Mouse (Mus musculus): ENCODE results near the gene Stx3. TPM values are rescaled to one million over a fixed set of nuclear protein-coding genes. Genes with fewer than 3 reads are reported as not detected.

The Stx3 gene
- polyA plus RNA-seq (2011; ENCODE audit: insufficient read length, low read depth, missing spikeins): 10.4 and 14.8 TPM in 2 replicates

- Histone ChIP-seq H3K27ac (ENCODE audit: insufficient read depth, low read length) (peak within 1 kb of the TSS; percentile 82), H3K4me1 (ENCODE audit: control insufficient read depth, insufficient read depth, low read length) (no peaks in the 10 kb centered on the region), H3K4me3 (ENCODE audit: insufficient read depth, low read length) (peak within 1 kb of the TSS; percentile 95)
- TF ChIP-seq CTCF (IDR thresholded peaks at IDR 0.05; ENCODE audit: borderline replicate concordance, insufficient read depth, low read length) (no peak), POLR2A (IDR thresholded peaks at IDR 0.05; ENCODE audit: low read depth, low read length) (no peak)
Measured at GRCm38 (mm10) chr19:11819143-11819700, at the start of gene Stx3. Gene Stx3, minus strand, starts transcription at chr19:11819403.

GRCm38 (mm10) chr19:11867837-11868236 lies 48.6 kb upstream of the Stx3 start:
- no peaks in the 10 kb centered on the region for H3K4me1 ChIP-seq (ENCODE audit: control insufficient read depth, insufficient read depth, low read length)
- no peak overlapping the region for H3K27ac ChIP-seq (ENCODE audit: insufficient read depth, low read length)
- TF ChIP-seq CTCF (IDR thresholded peaks at IDR 0.05; ENCODE audit: borderline replicate concordance, insufficient read depth, low read length): no peak
- TF ChIP-seq POLR2A (IDR thresholded peaks at IDR 0.05; ENCODE audit: low read depth, low read length): no peak
- no peak overlapping the region for H3K4me3 ChIP-seq (ENCODE audit: insufficient read depth, low read length)

- Histone ChIP-seq H3K27ac (ENCODE audit: insufficient read depth, low read length) (no peak within 1 kb of the TSS), H3K4me1 (ENCODE audit: control insufficient read depth, insufficient read depth, low read length) (no peaks in the 10 kb centered on the region), H3K4me3 (ENCODE audit: insufficient read depth, low read length) (no peak within 1 kb of the TSS)
- no peak for TF ChIP-seq POLR2A (IDR thresholded peaks at IDR 0.05; ENCODE audit: low read depth, low read length)
- no peak for TF ChIP-seq CTCF (IDR thresholded peaks at IDR 0.05; ENCODE audit: borderline replicate concordance, insufficient read depth, low read length)
Measured at GRCm38 (mm10) chr19:11860966-11861365, 41.8 kb upstream of the Stx3 start, which contains the start of gene Olfr1418. Gene Olfr1418, minus strand, starts transcription at chr19:11861066.

GRCm38 (mm10) chr19:11856506-11856905 lies 37.3 kb upstream of the Stx3 start:
- TF ChIP-seq CTCF (IDR thresholded peaks at IDR 0.05; ENCODE audit: borderline replicate concordance, insufficient read depth, low read length) (no peak), POLR2A (IDR thresholded peaks at IDR 0.05; ENCODE audit: low read depth, low read length) (no peak)
- Histone ChIP-seq H3K4me1 (ENCODE audit: control insufficient read depth, insufficient read depth, low read length) (no peaks in the 10 kb centered on the region), H3K27ac (ENCODE audit: insufficient read depth, low read length) (no peak overlapping the region), H3K4me3 (ENCODE audit: insufficient read depth, low read length) (no peak overlapping the region)

- H3K4me3 ChIP-seq (ENCODE audit: insufficient read depth, low read length): no peak overlapping the region
- H3K4me1 ChIP-seq (ENCODE audit: control insufficient read depth, insufficient read depth, low read length): no peaks in the 10 kb centered on the region
- TF ChIP-seq CTCF (IDR thresholded peaks at IDR 0.05; ENCODE audit: borderline replicate concordance, insufficient read depth, low read length): no peak
- H3K27ac ChIP-seq (ENCODE audit: insufficient read depth, low read length): no peak overlapping the region
Measured at GRCm38 (mm10) chr19:11854821-11855220, 35.6 kb upstream of the Stx3 start.

- no peak for TF ChIP-seq CTCF (IDR thresholded peaks at IDR 0.05; ENCODE audit: borderline replicate concordance, insufficient read depth, low read length)
- TF ChIP-seq POLR2A (IDR thresholded peaks at IDR 0.05; ENCODE audit: low read depth, low read length): no peak
- no peak overlapping the region for H3K4me3 ChIP-seq (ENCODE audit: insufficient read depth, low read length)
- H3K4me1 ChIP-seq (ENCODE audit: control insufficient read depth, insufficient read depth, low read length): no peaks in the 10 kb centered on the region
- H3K27ac ChIP-seq (ENCODE audit: insufficient read depth, low read length): no peak overlapping the region
Measured at GRCm38 (mm10) chr19:11852652-11853051, 33.4 kb upstream of the Stx3 start.

- Histone ChIP-seq H3K27ac (ENCODE audit: insufficient read depth, low read length) (no peak overlapping the region), H3K4me3 (ENCODE audit: insufficient read depth, low read length) (no peak overlapping the region), H3K4me1 (ENCODE audit: control insufficient read depth, insufficient read depth, low read length) (no peaks in the 10 kb centered on the region)
- no peak for TF ChIP-seq POLR2A (IDR thresholded peaks at IDR 0.05; ENCODE audit: low read depth, low read length)
- no peak for TF ChIP-seq CTCF (IDR thresholded peaks at IDR 0.05; ENCODE audit: borderline replicate concordance, insufficient read depth, low read length)
Measured at GRCm38 (mm10) chr19:11846333-11846732, 27.1 kb upstream of the Stx3 start.

GRCm38 (mm10) chr19:11839119-11839518 lies 19.9 kb upstream of the Stx3 start, which contains the start of gene Olfr1417:
Gene Olfr1417, minus strand, starts transcription at chr19:11839219.
- Histone ChIP-seq H3K4me3 (ENCODE audit: insufficient read depth, low read length) (no peak within 1 kb of the TSS), H3K27ac (ENCODE audit: insufficient read depth, low read length) (no peak within 1 kb of the TSS), H3K4me1 (ENCODE audit: control insufficient read depth, insufficient read depth, low read length) (no peaks in the 10 kb centered on the region)
- no peak for TF ChIP-seq POLR2A (IDR thresholded peaks at IDR 0.05; ENCODE audit: low read depth, low read length)
- TF ChIP-seq CTCF (IDR thresholded peaks at IDR 0.05; ENCODE audit: borderline replicate concordance, insufficient read depth, low read length): no peak

- Histone ChIP-seq H3K4me3 (ENCODE audit: insufficient read depth, low read length) (no peak overlapping the region), H3K4me1 (ENCODE audit: control insufficient read depth, insufficient read depth, low read length) (no peaks in the 10 kb centered on the region), H3K27ac (ENCODE audit: insufficient read depth, low read length) (no peak overlapping the region)
- TF ChIP-seq POLR2A (IDR thresholded peaks at IDR 0.05; ENCODE audit: low read depth, low read length) (no peak), CTCF (IDR thresholded peaks at IDR 0.05; ENCODE audit: borderline replicate concordance, insufficient read depth, low read length) (no peak)
Measured at GRCm38 (mm10) chr19:11823346-11824065, 4.3 kb upstream of the Stx3 start.

GRCm38 (mm10) chr19:11820211-11820610 lies 1.0 kb upstream of the Stx3 start:
- Histone ChIP-seq H3K27ac (ENCODE audit: insufficient read depth, low read length) (no peak overlapping the region), H3K4me1 (ENCODE audit: control insufficient read depth, insufficient read depth, low read length) (no peaks in the 10 kb centered on the region), H3K4me3 (ENCODE audit: insufficient read depth, low read length) (peak overlapping the region; percentile 95)
- TF ChIP-seq POLR2A (IDR thresholded peaks at IDR 0.05; ENCODE audit: low read depth, low read length): no peak
- peak; percentile 12; the same call in 1 of the 2 replicates for TF ChIP-seq CTCF (IDR thresholded peaks at IDR 0.05; ENCODE audit: borderline replicate concordance, insufficient read depth, low read length)

All from embryonic fibroblast, embryonic 13.5 days (primary cell).